8 mouse cellular contexts compared by ENCODE assay signal in genomic region chr12:85219905-85220290, GRCm38 (mm10). TPM values are rescaled to one million over a fixed set of nuclear protein-coding genes. Genes with fewer than 3 reads are reported as not detected.
DNase-seq lines count a peak whose midpoint lies in the region; ATAC-seq and TF ChIP-seq lines count a peak whose summit lies in the region.

No protein-coding gene starts in this region.

- no peak for TF ChIP-seq EP300 in lung, postnatal 0 days (IDR thresholded peaks at IDR 0.05)

- peak overlapping the region; percentile 84 for H3K9ac ChIP-seq in hindbrain, embryonic 13.5 days
- peak overlapping the region; percentile 60 for H3K9ac ChIP-seq in lung, postnatal 0 days (replicated peaks; ENCODE audit: low read depth)
- peak overlapping the region; percentile 47 for H3K9ac ChIP-seq in stomach, embryonic 15.5 days

- H3ac ChIP-seq in C2C12 (ENCODE audit: control insufficient read depth, insufficient read length, low read depth) = peak overlapping the region; percentile 87

- DNase-seq in cerebellum, adult 11 months = peak; percentile 19
- DNase-seq in cerebellum, adult 9-10 months = no peak
- DNase-seq in cerebellum, adult 9-11 months = peak; percentile 26
- peak; percentile 29 for DNase-seq in lung, postnatal 0 days (ENCODE audit: low spot score)
- DNase-seq in ovary, adult 18-20 months (ENCODE audit: low spot score) = no peak

- no peak for TF ChIP-seq CTCF in C2C12 (IDR thresholded peaks at IDR 0.05; ENCODE audit: control insufficient read depth, insufficient read depth, insufficient read length)
- TF ChIP-seq CTCF in lung, postnatal 0 days (IDR thresholded peaks at IDR 0.05) = peak; percentile 23; the same call in 1 of the 2 replicates

- H3K79me2 ChIP-seq in C2C12 (ENCODE audit: control insufficient read depth, insufficient read depth) = peaks cover 42% of the 10 kb centered on the region

- H3K4me2 ChIP-seq in hindbrain, embryonic 13.5 days = peak overlapping the region; percentile 79
- H3K4me2 ChIP-seq in lung, postnatal 0 days (replicated peaks; ENCODE audit: low read depth, low read length) = peak overlapping the region; percentile 86
- peak overlapping the region; percentile 86 for H3K4me2 ChIP-seq in stomach, embryonic 15.5 days

- H3K27ac ChIP-seq in hindbrain, embryonic 13.5 days = peak overlapping the region; percentile 76; the same call in 1 of the 2 replicates
- H3K27ac ChIP-seq in lung, postnatal 0 days (ENCODE audit: low read length) = peak overlapping the region; percentile 81
- H3K27ac ChIP-seq in stomach, embryonic 15.5 days = peak overlapping the region; percentile 23; the same call in 1 of the 2 replicates

- ATAC-seq in hindbrain, embryonic 13.5 days (ENCODE audit: low FRiP score) = no peak
- no peak for ATAC-seq in lung, postnatal 0 days
- ATAC-seq in stomach, embryonic 15.5 days (ENCODE audit: insufficient read depth, low FRiP score, low read depth) = no peak

- no peaks in the 10 kb centered on the region for H3K9me3 ChIP-seq in hindbrain, embryonic 13.5 days
- H3K9me3 ChIP-seq in lung, postnatal 0 days (ENCODE audit: low read length) = no peaks in the 10 kb centered on the region
- H3K9me3 ChIP-seq in stomach, embryonic 15.5 days = no peaks in the 10 kb centered on the region

- peak overlapping the region; percentile 100 for H3K4me3 ChIP-seq in C2C12 (ENCODE audit: insufficient read depth, poor library complexity, severe bottlenecking)
- H3K4me3 ChIP-seq in hindbrain, embryonic 13.5 days = peak overlapping the region; percentile 83
- peak overlapping the region; percentile 83 for H3K4me3 ChIP-seq in lung, postnatal 0 days (ENCODE audit: low read depth, low read length)
- peak overlapping the region; percentile 59 for H3K4me3 ChIP-seq in stomach, embryonic 15.5 days (replicated peaks)

- 5% methylated on average over 12 of the region's 12 CpGs for WGBS in hindbrain, embryonic 13.5 days
- WGBS in lung, postnatal 0 days = 3% methylated on average over 12 of the region's 12 CpGs
- WGBS in stomach, embryonic 15.5 days = 4% methylated on average over 12 of the region's 12 CpGs

- H3K27me3 ChIP-seq in C2C12 (ENCODE audit: control insufficient read depth, insufficient read depth, insufficient read length) = no peaks in the 10 kb centered on the region
- no peaks in the 10 kb centered on the region for H3K27me3 ChIP-seq in hindbrain, embryonic 13.5 days
- no peaks in the 10 kb centered on the region for H3K27me3 ChIP-seq in lung, postnatal 0 days (replicated peaks; ENCODE audit: insufficient read depth, low read length)
- H3K27me3 ChIP-seq in stomach, embryonic 15.5 days (replicated peaks) = no peaks in the 10 kb centered on the region

- peaks cover 25% of the 10 kb centered on the region for H3K4me1 ChIP-seq in hindbrain, embryonic 13.5 days (replicated peaks)
- peaks cover 7% of the 10 kb centered on the region; the same call in 1 of the 2 replicates for H3K4me1 ChIP-seq in lung, postnatal 0 days (ENCODE audit: insufficient read depth, low read depth, low read length)
- peaks cover 15% of the 10 kb centered on the region; the same call in 1 of the 2 replicates for H3K4me1 ChIP-seq in stomach, embryonic 15.5 days

- H3K36me3 ChIP-seq in C2C12 (ENCODE audit: control insufficient read depth, insufficient read depth) = peaks cover 44% of the 10 kb centered on the region
- peaks cover 38% of the 10 kb centered on the region for H3K36me3 ChIP-seq in hindbrain, embryonic 13.5 days
- peaks cover 10% of the 10 kb centered on the region; the same call in 1 of the 2 replicates for H3K36me3 ChIP-seq in lung, postnatal 0 days (ENCODE audit: insufficient read depth, low read length)
- peaks cover 21% of the 10 kb centered on the region for H3K36me3 ChIP-seq in stomach, embryonic 15.5 days

- H3K79me3 ChIP-seq in C2C12 (ENCODE audit: low read depth) = peaks cover 21% of the 10 kb centered on the region

TF ChIP-seq in C2C12, 6 proteins besides CTCF, POLR2A, EP300 and RAD21:
- TF ChIP-seq FOSL1 (IDR thresholded peaks at IDR 0.05; ENCODE audit: insufficient read depth, low read length, poor library complexity, severe bottlenecking) = no peak

RNA-seq across cellular contexts. Expression of gene Eif2b2, which starts 0.6 kb away (rescaled TPM):
- 294 TPM for polyA plus RNA-seq in C2C12 (2012; fragmentation: generic; extraction: Trizol)
- polyA plus RNA-seq in hindbrain, embryonic 13.5 days (2015; fragmentation: Nextera tagmentation; extraction: Ambion mirVana) = 84.4 and 84.5 TPM in 2 replicates
- polyA plus RNA-seq in lung, postnatal 0 days (2015; fragmentation: Nextera tagmentation; extraction: Ambion mirVana) = 58.7 and 64.9 TPM in 2 replicates
- 76.7 and 78.1 TPM in 2 replicates for polyA plus RNA-seq in stomach, embryonic 15.5 days (2015; fragmentation: Nextera tagmentation; extraction: Ambion mirVana)

RNA-seq across cellular contexts. Expression of gene Pgf, which starts 42.3 kb away (rescaled TPM):
- 49.6 TPM for polyA plus RNA-seq in C2C12 (2012; fragmentation: generic; extraction: Trizol)
- 7.5 and 9.4 TPM in 2 replicates for polyA plus RNA-seq in hindbrain, embryonic 13.5 days (2015; fragmentation: Nextera tagmentation; extraction: Ambion mirVana)
- polyA plus RNA-seq in lung, postnatal 0 days (2015; fragmentation: Nextera tagmentation; extraction: Ambion mirVana) = 12.7 and 19.0 TPM in 2 replicates
- 14.7 and 16.0 TPM in 2 replicates for polyA plus RNA-seq in stomach, embryonic 15.5 days (2015; fragmentation: Nextera tagmentation; extraction: Ambion mirVana)

RNA-seq across cellular contexts. Expression of gene Mlh3, which starts 50.5 kb away (rescaled TPM):
- polyA plus RNA-seq in C2C12 (2012; fragmentation: generic; extraction: Trizol) = 0.82 TPM
- polyA plus RNA-seq in hindbrain, embryonic 13.5 days (2015; fragmentation: Nextera tagmentation; extraction: Ambion mirVana) = 9.2 and 9.8 TPM in 2 replicates
- 4.2 and 5.0 TPM in 2 replicates for polyA plus RNA-seq in lung, postnatal 0 days (2015; fragmentation: Nextera tagmentation; extraction: Ambion mirVana)
- polyA plus RNA-seq in stomach, embryonic 15.5 days (2015; fragmentation: Nextera tagmentation; extraction: Ambion mirVana) = 6.8 and 7.1 TPM in 2 replicates

Comparison
In these comparisons a context has a peak if more than half of its experiments do, and no peak if none do; other contexts are left out.
1. DNase-seq: peak in cerebellum, adult 11 months (single experiment), cerebellum, adult 9-11 months (single experiment) and lung, postnatal 0 days (single experiment); none in cerebellum, adult 9-10 months (single experiment) and ovary, adult 18-20 months (single experiment).
2. H3K27ac ChIP-seq: peak in every context shown above with its lines; median percentile 81 in lung, postnatal 0 days; 76 in hindbrain, embryonic 13.5 days; 23 in stomach, embryonic 15.5 days.
3. Peak in every context shown above with its lines, with median percentiles within 50 percentile points of each other: H3K4me3 ChIP-seq, H3K4me2 ChIP-seq and H3K9ac ChIP-seq.